Mouse (Mus musculus): ENCODE data around the gene Zfand3. TPM values are rescaled to one million over a fixed set of nuclear protein-coding genes. Genes with fewer than 3 reads are reported as not detected.

Gene Zfand3
- polyA plus RNA-seq, 1 experiment, result 146 TPM

- DNase-seq (ENCODE audit: low read depth), result no peak
- TF ChIP-seq POLR2A (IDR thresholded peaks at IDR 0.05; ENCODE audit: borderline replicate concordance, extremely low read depth, insufficient read depth, insufficient read length, poor library complexity, severe bottlenecking) (no peak), CTCF (IDR thresholded peaks at IDR 0.05; ENCODE audit: borderline replicate concordance, extremely low read depth, insufficient read depth, insufficient read length) (no peak)
Measured at GRCm38 (mm10) chr17:30134955-30135735, 130.6 kb downstream of the Zfand3 start.

GRCm38 (mm10) chr17:30135890-30136289 is 131.4 kb downstream of the Zfand3 start:
- DNase-seq (ENCODE audit: low read depth), result no peak
- no peak for TF ChIP-seq CTCF (IDR thresholded peaks at IDR 0.05; ENCODE audit: borderline replicate concordance, extremely low read depth, insufficient read depth, insufficient read length)
- no peak for TF ChIP-seq POLR2A (IDR thresholded peaks at IDR 0.05; ENCODE audit: borderline replicate concordance, extremely low read depth, insufficient read depth, insufficient read length, poor library complexity, severe bottlenecking)

- TF ChIP-seq CTCF (IDR thresholded peaks at IDR 0.05; ENCODE audit: borderline replicate concordance, extremely low read depth, insufficient read depth, insufficient read length) (no peak), POLR2A (IDR thresholded peaks at IDR 0.05; ENCODE audit: borderline replicate concordance, extremely low read depth, insufficient read depth, insufficient read length, poor library complexity, severe bottlenecking) (no peak)
- no peak for DNase-seq (ENCODE audit: low read depth)
Measured at GRCm38 (mm10) chr17:30136684-30137083, 132.2 kb downstream of the Zfand3 start.

- DNase-seq (ENCODE audit: low read depth), result no peak
- TF ChIP-seq CTCF (IDR thresholded peaks at IDR 0.05; ENCODE audit: borderline replicate concordance, extremely low read depth, insufficient read depth, insufficient read length), result no peak
- TF ChIP-seq POLR2A (IDR thresholded peaks at IDR 0.05; ENCODE audit: borderline replicate concordance, extremely low read depth, insufficient read depth, insufficient read length, poor library complexity, severe bottlenecking), result no peak
Measured at GRCm38 (mm10) chr17:30137115-30137514, 132.6 kb downstream of the Zfand3 start.

- TF ChIP-seq POLR2A (IDR thresholded peaks at IDR 0.05; ENCODE audit: borderline replicate concordance, extremely low read depth, insufficient read depth, insufficient read length, poor library complexity, severe bottlenecking), result no peak
- no peak for TF ChIP-seq CTCF (IDR thresholded peaks at IDR 0.05; ENCODE audit: borderline replicate concordance, extremely low read depth, insufficient read depth, insufficient read length)
- DNase-seq (ENCODE audit: low read depth), result no peak
Measured at GRCm38 (mm10) chr17:30144114-30144513, 139.6 kb downstream of the Zfand3 start.

GRCm38 (mm10) chr17:30145596-30146149 is 141.1 kb downstream of the Zfand3 start:
- DNase-seq (ENCODE audit: low read depth), result no peak

GRCm38 (mm10) chr17:30146555-30146954 is 142.0 kb downstream of the Zfand3 start:
- no peak for TF ChIP-seq CTCF (IDR thresholded peaks at IDR 0.05; ENCODE audit: borderline replicate concordance, extremely low read depth, insufficient read depth, insufficient read length)
- no peak for TF ChIP-seq POLR2A (IDR thresholded peaks at IDR 0.05; ENCODE audit: borderline replicate concordance, extremely low read depth, insufficient read depth, insufficient read length, poor library complexity, severe bottlenecking)
- DNase-seq (ENCODE audit: low read depth), result no peak

More at GRCm38 (mm10) chr17:30145596-30146149, 141.1 kb downstream of the Zfand3 start:
- TF ChIP-seq CTCF (IDR thresholded peaks at IDR 0.05; ENCODE audit: borderline replicate concordance, extremely low read depth, insufficient read depth, insufficient read length) (no peak), POLR2A (IDR thresholded peaks at IDR 0.05; ENCODE audit: borderline replicate concordance, extremely low read depth, insufficient read depth, insufficient read length, poor library complexity, severe bottlenecking) (no peak)

- TF ChIP-seq POLR2A (IDR thresholded peaks at IDR 0.05; ENCODE audit: borderline replicate concordance, extremely low read depth, insufficient read depth, insufficient read length, poor library complexity, severe bottlenecking) (no peak), CTCF (IDR thresholded peaks at IDR 0.05; ENCODE audit: borderline replicate concordance, extremely low read depth, insufficient read depth, insufficient read length) (no peak)
- DNase-seq (ENCODE audit: low read depth), result no peak
Measured at GRCm38 (mm10) chr17:30147897-30148296, 143.4 kb downstream of the Zfand3 start.

- no peak for DNase-seq (ENCODE audit: low read depth)
- no peak for TF ChIP-seq CTCF (IDR thresholded peaks at IDR 0.05; ENCODE audit: borderline replicate concordance, extremely low read depth, insufficient read depth, insufficient read length)
- no peak for TF ChIP-seq POLR2A (IDR thresholded peaks at IDR 0.05; ENCODE audit: borderline replicate concordance, extremely low read depth, insufficient read depth, insufficient read length, poor library complexity, severe bottlenecking)
Measured at GRCm38 (mm10) chr17:30148320-30148719, 143.8 kb downstream of the Zfand3 start.

GRCm38 (mm10) chr17:30149911-30150310 is 145.4 kb downstream of the Zfand3 start:
- DNase-seq (ENCODE audit: low read depth), result peak; percentile 80
- TF ChIP-seq POLR2A (IDR thresholded peaks at IDR 0.05; ENCODE audit: borderline replicate concordance, extremely low read depth, insufficient read depth, insufficient read length, poor library complexity, severe bottlenecking), result no peak
- TF ChIP-seq CTCF (IDR thresholded peaks at IDR 0.05; ENCODE audit: borderline replicate concordance, extremely low read depth, insufficient read depth, insufficient read length), result no peak

- TF ChIP-seq CTCF (IDR thresholded peaks at IDR 0.05; ENCODE audit: borderline replicate concordance, extremely low read depth, insufficient read depth, insufficient read length) (no peak), POLR2A (IDR thresholded peaks at IDR 0.05; ENCODE audit: borderline replicate concordance, extremely low read depth, insufficient read depth, insufficient read length, poor library complexity, severe bottlenecking) (no peak)
- no peak for DNase-seq (ENCODE audit: low read depth)
Measured at GRCm38 (mm10) chr17:30154144-30154543, 149.6 kb downstream of the Zfand3 start.

- TF ChIP-seq CTCF (IDR thresholded peaks at IDR 0.05; ENCODE audit: borderline replicate concordance, extremely low read depth, insufficient read depth, insufficient read length) (no peak), POLR2A (IDR thresholded peaks at IDR 0.05; ENCODE audit: borderline replicate concordance, extremely low read depth, insufficient read depth, insufficient read length, poor library complexity, severe bottlenecking) (no peak)
- DNase-seq (ENCODE audit: low read depth), result no peak
Measured at GRCm38 (mm10) chr17:30154861-30155260, 150.3 kb downstream of the Zfand3 start.
